Mouse (Mus musculus) hindlimb bud, embryonic 11.5 days (tissue): ENCODE results near the gene Stk10.
"Not testable (repeated sequence)": the region's sequence is repeated elsewhere in the genome, so short reads cannot be mapped to it uniquely, and the experiment has no call there.

ENCODE experiments used
- DNase-seq: peaks from one replicate; pipeline ENCODE4 v3.0.0-alpha.2; 2012; ENCODE audit warnings: low read depth, low spot score; ENCODE audit errors: extremely low spot score

Gene Stk10

DNA sequence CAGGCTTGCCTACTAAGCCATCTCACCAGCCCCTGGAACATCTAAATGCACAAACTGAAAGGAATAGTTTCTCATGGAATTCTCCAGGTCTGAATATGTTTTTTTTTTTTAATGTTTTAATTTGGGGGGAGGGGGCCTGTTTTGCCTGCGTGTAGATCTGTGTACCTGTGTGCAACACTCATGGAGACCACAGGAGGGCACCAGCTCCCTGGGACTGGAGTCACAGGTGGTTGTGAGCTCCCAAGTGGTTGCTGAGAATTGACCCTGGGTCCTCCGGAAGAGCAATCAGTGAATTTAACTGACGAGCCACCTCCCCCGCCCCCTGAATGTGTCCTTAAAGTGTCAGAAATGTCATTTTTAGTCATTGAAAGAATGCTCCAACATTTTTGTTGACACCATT, 61.0 kb downstream of the Stk10 start:
- DNase-seq, result no peak

DNA sequence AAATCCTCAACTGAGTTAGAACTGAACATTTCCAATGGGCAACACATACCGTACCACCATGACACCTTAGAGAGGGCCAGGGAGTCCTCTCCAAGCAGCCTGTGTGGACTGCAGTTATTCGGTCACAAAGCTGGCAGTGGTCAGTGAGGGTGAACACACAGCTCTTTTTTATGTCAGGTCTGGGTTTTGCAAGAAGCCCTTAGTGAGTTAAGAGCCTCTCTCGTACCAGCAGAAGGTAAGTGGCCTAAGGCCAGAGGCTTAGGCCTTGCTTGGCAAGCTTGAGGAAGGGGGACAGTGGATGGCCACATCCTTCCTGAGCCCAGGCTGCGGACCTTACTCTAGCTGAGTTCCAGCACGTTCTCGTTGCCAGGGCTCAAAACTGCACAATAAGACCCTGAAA, 67.3 kb downstream of the Stk10 start:
- DNase-seq, result no peak

DNA sequence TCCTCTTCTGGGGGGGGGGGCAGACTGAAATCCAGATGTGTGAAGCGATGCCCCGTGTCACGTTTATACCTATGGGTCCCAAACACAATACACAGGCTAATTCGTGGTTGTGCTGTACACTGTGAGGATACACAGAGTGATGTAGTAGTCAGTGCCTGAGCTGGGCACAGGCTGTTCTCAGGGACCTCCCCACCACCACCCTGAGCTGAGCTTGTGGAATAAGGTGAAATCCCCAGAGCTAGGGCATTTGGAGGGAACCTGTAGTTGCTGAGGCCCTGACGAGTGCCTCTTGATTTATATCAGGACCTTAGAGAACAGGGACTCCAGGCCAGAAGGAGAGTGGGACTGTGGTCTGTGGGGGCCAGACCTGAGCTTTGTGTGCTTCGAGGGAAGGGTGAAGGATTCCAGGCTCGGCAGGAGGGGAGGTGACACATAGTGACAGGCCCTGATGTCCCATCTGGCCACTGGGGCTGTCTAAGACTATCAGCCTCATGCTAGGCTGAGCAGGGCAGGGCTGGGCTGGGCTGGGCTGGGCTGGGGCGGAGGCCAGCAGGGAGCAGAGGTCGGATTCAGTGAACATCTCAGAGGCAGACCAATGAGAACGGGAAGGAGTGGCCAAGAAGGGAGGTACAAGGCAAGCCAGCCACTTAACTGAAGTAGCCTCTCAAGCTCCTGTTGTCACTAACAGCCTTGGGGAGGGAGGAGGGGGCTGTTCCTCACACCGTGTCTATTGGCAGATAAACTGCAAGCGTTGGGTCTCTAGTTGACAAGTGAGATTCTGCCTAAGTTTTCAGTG, 68.6 kb downstream of the Stk10 start:
- no peak for DNase-seq

DNA sequence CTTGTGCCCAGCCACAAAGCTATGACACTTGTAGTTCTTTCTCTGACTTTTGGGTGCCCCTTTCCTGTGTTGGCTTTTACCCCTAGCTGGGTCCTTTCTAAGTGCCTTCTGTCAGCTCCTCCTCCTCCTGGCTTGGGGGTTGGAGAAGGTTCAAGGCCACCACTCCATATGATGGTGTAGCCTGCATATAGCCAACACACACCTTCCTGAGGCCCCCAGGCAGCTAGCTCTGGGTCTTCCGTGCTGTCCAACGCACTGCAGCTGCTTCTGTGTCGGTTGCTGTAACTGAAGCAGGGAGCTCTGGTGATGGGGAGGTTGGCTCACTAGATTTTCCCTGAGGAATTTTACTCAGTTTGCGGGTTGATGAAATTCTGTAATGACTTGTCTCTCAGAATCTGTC, 71.6 kb downstream of the Stk10 start:
- no peak for DNase-seq

DNA sequence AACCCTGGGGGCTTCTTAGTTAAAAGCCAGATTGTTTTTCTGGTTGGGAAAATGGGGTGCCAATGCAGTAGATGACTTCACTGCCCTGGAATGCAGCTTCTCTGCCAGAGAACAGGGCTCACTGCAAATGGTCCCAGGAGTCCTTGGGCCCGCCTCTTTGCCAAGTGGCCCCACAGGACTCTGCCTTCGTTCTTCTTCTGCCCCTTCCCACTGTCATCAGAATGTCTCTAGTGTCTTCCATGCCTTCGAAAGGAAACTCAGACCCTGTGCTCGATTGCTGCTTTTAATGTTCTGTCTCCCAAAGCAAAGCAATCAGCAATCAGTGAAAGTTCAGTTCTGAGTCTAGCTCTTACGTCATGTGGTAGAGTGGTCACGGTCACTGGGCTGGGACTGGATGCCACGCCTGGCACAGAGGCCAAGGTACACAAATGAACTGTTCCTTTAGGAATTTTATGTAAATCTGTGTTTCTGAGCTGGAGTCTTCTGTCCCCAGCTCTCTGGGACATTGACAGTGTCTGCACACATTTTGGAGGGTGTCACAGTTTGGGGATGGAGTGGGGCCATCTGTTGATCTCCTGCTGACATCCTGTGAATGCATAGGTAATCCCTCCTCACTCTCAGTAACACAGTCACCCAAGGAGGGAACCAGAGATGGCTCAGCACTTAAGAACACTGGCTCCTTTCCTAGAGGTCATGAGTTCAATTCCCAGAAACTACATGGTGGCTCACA, 72.2 kb downstream of the Stk10 start:
- DNase-seq, result no peak

DNA sequence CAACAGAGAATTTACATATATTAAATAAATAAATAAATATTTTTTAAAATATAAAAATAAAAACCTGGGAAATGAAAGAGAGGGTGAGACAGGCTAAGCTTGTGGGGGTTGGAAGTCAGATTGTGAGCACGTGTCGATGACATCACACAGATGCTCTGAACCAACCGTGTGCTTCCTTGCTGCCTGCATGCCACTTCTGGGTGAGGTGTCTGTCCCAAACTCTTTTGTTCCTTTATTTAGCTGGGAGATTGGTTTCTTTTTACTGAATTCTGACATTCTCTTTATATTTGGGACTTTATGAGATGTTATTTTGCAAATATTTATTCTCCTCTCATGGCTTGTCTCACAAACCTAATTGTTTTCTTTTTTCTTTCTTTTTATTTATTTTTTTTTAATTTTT, 72.8 kb downstream of the Stk10 start:
- DNase-seq, result no peak

DNA sequence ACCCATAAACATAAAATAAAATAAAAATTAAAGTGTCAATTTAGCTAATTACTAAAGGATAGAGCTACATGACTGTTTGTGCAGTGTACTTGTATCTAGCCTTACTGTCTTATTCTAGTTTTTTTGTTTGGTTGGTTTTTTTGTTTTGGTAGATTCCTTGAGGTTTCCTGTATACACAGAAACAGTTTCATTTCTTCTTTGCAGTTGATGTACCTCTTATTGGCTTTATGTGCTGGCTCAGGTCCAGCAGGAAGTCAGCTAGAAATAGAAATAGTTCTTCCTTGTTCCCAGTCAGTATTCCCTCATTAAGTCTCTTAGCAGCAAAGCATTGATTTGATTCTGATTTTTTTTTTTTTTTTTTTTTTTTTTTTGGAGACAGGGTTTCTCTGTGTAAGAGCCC, 74.2 kb downstream of the Stk10 start:
- DNase-seq, result no peak

DNA sequence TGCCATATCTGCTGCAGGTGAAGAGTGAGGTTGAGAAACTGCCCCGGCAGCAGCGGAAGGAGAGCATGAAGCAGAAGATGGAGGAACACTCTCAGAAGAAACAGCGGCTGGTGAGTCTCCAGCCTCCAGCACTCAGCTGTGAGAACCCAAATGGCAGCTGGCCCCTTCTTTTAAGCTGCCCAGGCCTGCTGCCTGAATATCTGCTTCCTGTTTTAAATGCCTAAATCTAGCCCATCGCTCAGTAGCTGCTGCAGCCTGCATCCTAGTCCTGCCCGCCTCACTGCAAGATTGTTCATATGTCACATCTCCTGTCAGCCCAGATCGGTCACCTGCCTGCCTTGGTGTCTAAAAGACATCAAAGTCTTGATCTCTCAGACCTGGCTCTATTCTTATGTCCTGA, 77.5 kb downstream of the Stk10 start:
- DNase-seq, result no peak

DNA sequence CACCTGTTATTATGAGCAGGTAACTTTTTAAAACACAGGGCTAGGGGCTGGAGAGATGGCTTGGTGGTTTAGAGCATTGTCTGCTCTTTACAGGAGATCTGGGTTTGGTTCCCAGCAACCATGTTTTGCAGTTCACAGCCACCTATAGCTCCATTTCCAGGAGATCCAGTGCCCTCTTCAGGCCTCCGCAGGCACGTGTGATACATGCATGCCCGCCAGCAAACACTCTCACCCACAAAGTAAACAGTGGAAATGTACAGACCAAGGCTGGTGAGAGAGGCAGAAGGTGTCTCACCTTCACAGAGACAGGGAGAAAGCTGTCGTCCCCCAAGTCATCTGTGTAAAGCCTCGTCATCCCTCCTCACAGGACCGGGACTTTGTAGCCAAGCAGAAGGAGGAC, 79.2 kb downstream of the Stk10 start:
- DNase-seq, result no peak

DNA sequence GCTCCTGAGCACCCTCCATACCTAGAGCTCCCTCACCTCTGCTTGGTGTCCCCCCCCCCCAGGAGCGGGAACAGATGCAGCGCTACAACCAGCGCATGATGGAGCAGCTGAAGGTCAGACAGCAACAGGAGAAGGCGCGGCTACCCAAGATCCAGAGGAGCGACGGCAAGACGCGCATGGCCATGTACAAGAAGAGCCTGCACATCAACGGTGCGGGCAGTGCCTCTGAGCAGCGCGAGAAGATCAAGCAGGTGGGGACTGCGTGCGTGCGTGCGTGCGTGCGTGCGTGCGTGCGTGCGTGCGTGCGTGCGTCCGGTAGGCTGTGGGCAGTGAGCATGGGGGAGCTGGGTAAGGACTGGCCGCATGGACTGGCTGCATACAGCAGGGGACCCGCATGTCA, 81.4 kb downstream of the Stk10 start:
- no peak for DNase-seq

DNA sequence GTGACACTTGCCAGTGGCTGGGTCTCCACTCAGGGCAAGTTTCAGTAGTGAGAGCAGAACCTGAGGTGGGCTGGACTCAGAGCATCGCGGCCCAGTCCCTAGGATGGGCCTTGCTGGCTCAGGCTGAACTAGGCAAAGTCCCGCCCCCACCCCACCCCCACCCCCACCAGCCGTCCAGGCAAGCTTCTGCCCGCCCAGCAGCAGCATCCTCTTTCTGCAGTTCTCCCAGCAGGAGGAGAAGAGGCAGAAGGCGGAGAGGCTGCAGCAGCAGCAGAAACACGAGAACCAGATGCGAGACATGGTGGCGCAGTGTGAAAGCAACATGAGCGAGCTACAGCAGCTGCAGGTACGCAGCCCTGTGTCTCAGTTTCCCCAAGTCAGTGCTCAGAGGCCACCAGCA, 82.5 kb downstream of the Stk10 start:
- DNase-seq, result no peak

DNA sequence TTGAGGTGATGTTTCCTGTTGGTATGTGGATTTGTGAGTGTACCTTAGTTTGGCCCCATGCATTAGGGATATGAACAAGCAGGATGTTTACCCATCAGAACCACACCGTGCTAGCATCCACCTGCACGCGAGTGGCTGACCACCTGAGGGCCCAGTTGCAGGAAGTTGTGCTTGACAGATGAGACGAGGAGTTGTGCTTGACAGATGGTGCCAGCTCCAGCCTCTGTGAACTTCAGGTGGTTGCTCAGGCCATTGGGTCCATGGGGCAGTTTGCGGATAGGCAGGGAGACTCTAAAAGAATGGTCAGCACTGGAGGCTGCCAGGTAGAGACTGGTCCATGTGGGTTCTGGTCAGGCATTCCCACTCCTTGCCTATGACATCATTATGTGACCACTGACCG, 83.0 kb downstream of the Stk10 start:
- no peak for DNase-seq

DNA sequence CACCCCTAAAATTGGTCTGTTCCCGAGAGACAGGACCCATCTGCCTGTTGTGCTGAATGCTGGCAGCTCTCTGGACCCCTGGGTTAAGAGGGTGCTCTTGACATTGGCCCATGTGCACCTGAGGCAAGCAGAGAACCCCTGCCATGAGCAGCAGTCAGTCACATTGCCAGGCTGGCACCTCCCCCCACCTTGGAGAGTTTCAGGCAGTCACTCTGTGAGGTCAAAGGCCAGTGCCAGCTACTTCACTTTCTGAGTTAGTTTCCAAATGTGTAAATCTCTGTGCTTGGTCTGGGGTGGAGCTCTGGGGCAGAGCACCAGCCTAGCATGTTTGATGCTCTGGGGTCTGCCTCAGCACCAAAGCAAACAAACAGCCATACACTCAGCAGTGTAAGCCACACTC, 84.9 kb downstream of the Stk10 start:
- DNase-seq, result no peak

DNA sequence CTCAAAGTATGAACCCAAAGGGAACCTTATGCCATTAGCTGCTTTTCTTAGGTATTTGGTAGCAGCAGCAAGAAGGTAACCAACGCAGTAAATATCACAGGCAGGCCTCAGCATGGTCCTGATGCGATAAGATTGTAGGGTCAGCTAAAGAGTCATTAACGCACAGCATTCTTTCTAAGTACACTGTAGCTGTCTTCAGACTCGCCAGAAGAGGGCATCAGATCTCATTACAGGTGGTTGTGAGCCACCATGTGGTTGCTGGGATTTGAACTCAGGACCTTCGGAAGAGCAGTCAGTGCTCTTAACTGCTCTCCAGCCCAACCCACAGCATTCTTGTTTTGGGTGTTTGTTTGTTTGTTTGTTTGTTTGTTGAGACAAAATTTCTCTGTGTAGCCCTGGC, 85.5 kb downstream of the Stk10 start:
- not testable (repeated sequence) for DNase-seq

DNA sequence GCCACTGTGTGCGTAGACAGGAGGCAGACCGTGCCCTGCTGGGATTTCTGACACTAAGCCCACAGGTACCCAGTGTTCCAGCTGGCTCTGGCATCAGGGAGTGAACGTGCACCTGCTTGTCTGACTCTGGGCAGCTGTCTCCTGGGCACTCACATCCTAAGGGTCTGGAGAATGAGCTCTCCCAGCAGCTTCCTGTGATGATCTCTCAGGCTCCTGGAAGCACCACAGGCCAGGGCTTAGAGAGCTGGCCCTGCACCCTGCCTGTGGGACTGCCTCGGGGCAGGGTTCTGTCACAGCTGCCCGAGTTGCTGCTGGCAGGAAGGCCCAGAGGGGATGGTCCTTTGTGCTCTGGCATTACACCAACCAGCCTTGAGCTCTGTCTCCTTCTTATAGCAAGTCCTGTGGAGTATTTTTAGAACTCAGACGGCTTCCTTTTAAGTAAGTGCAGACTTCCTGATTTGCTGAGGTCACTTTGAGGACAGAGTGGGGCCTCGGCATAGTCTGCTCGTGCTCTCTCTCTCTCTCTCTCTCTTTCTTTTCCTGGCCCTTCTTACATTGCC, 86.2 kb downstream of the Stk10 start:
- DNase-seq, result no peak

DNA sequence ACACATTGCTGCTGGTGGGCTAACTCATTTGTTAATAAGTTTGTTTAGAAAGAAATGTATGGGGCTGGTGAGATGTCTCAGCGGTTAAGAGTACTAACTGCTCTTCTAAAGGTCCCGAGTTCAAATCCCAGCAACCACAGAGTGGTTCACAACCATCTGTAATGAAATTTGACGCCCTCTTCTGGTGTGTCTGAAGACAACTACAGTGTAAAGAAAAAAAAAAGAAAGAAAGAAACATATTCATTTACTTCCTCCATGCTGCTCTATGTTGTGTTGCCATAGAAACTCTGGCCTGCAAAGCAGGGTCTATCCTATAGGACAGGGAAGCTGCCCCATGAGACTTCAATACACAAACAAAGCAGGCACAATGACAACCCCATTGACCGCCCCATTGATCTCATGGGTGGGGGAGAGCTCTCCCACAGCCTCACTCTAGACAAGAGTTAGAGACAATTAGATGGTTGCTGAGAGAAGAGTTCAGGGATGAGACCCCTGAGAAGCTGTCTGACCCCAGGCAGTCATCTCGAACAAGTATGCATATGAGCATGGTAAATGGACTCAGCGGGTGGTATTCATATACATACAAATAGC, 86.9 kb downstream of the Stk10 start:
- DNase-seq, result no peak

DNA sequence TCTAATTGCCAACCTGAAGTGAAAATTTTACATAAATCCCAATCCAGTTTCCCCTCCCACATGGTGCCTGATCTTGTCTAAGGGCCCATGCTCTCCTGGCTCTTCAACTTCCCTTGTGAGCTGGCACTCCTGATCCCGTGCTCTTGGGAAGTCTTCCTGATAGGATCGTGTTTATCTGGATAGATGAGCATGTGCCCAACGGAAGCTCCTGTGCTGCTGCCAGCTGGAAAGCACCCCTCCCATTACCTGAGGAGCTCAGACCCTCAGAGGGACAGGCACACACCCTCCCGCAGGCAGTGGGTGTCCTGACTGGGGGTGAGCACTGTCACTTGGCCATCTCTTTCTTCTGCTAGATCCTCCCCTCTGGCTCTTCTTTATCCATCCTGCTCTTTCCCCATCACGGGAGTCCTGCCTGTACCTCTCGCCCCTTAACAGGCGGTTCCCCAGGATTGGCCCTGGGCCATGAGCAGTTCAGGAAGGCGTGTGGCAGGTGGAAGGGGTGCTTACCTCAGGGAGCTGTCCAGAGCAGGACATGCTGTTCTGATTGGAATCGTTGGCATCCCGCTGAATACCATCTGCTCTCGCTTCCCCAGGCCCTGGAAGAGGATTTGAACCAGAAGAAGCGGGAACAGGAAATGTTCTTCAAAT, 88.8 kb downstream of the Stk10 start:
- no peak for DNase-seq

DNA sequence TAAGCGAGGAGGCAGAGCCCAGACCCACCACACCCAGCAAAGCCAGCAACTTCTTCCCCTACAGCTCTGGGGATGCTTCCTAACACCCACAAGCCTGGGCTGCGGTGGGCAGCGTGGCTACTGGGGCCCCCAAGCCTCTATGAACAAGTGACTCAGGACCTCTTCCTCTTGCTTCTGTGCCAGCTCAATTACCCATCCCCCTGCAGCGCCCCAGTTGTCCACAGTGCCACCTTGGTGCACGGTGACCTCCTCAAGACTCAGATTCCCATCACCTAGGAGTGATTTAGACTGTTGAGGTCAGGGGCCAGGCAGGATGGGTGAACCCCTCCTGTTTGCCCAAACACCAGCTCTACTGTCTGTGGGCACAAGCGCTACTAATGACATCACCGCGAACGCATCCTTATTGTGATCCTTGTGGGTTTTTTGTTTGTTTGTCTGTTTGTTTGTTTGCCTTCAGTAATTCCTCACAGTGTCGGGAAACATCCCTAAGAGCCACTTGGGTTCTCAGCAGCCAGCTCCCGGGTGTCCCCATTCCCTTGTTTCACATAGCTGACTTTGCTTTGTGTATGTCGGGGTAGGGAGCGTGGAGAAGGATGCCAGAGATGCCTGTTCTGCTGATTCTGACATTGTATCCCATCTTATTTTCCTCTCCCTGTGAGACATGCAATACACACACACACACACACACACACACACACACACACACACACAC, 89.5 kb downstream of the Stk10 start:
- no peak for DNase-seq

DNA sequence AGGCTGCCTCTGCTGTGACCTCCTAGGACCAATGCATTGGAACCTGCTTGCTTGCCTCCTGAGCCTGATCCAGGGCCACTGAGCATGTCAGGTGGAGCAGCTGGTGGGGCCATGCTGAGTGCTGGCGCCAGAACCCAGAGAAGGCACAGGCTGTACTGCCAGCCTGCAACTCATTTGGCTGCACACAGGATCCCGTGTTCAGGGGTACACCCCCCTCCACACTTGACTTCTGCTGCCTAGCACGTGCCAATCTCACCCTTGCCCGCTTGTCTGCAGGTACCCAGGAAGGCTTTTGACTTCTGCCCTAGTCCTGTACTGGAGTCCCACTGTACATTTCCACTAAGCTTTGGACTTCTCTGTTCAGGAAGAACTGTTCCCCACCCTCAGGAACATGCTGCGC, 90.1 kb downstream of the Stk10 start:
- DNase-seq, result no peak

DNA sequence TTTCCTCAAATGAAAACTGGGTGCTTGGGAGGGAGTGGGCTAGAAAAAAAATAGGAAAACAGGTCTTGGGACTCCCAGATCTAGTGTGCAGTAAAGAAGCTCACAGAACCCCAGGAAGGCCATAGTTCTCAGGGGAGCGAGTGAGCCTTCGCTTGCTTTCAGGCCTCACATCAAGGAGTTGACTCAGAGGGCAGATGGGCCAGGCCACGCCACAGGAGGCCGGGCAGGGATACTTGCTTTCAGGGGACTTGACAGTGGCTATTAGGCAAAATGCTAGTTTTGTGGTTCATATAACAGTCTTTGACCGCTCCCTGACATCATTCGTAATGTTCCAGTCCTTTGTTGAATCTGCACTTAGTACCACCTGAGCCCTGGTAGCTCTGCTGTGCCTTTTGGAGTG, 90.8 kb downstream of the Stk10 start:
- no peak for DNase-seq

DNA sequence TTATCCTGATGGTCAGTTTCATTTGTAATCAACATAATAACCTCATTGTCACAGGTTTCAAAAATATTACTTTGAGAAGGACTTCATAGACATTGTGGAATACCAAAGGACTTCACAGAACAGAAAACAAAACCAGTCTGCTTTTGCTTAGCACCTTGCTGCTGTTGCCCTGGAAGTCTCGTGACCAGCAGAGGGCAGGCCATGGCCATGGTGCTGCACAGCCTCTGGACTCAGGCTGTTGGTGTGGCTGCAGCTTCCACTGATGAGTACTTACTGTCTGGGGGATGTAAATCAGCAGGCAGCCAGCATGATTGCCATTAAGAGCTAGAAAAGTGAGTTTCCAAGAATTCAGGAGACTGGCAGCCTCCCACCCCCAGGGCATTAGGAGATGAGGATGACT, 92.6 kb downstream of the Stk10 start:
- DNase-seq, result no peak
